Mouse (Mus musculus) C2C12 (cell line): ENCODE measurements at regions not wholly inside any gene's neighbourhood (a gene's known extent, or its start where the extent isn't known, plus 50 kb on each side); places are given as distances from the start of the nearest gene placed in this dataset.
"Not testable (repeated sequence)": the region's sequence is repeated elsewhere in the genome, so short reads cannot be mapped to it uniquely, and the experiment has no call there.

Source experiments
- H3K27me3 ChIP-seq: one replicate; pipeline ENCODE4 v1.6.1; 2011; ENCODE audit not compliant: control insufficient read depth, insufficient read depth, insufficient read length
- H3K36me3 ChIP-seq: one replicate; pipeline ENCODE4 v1.6.1; 2011; ENCODE audit not compliant: control insufficient read depth, insufficient read depth
- H3K4me3 ChIP-seq: one replicate; pipeline ENCODE4 v1.5.1; 2011; ENCODE audit warnings: mild to moderate bottlenecking, control low read depth; ENCODE audit not compliant: poor library complexity, insufficient read depth, severe bottlenecking
- H3K79me2 ChIP-seq: one replicate; pipeline ENCODE4 v1.6.1; 2011; ENCODE audit not compliant: control insufficient read depth, insufficient read depth
- H3K79me3 ChIP-seq: one replicate; pipeline ENCODE4 v1.6.1; 2011; ENCODE audit warnings: low read depth, control low read depth
- H3ac ChIP-seq: one replicate; pipeline ENCODE3; 2011; ENCODE audit warnings: low read depth; ENCODE audit not compliant: control insufficient read depth, insufficient read length
- CEBPB ChIP-seq: IDR thresholded peaks from one replicate; pipeline ENCODE4 v1.6.1; 2011; ENCODE audit warnings: low read depth, mild to moderate bottlenecking, control low read depth, moderate library complexity
- CTCF ChIP-seq: IDR thresholded peaks from one replicate; pipeline ENCODE4 v1.5.1; 2011; ENCODE audit not compliant: control insufficient read depth, insufficient read depth, insufficient read length
- FOSL1 ChIP-seq: IDR thresholded peaks from one replicate; pipeline ENCODE4 v1.8.0; 2011; ENCODE audit warnings: mild to moderate bottlenecking, low read length; ENCODE audit not compliant: poor library complexity, insufficient read depth, severe bottlenecking
- MAX ChIP-seq: IDR thresholded peaks from one replicate; pipeline ENCODE4 v1.6.1; 2011; ENCODE audit warnings: mild to moderate bottlenecking, control low read depth
- MYOD1 ChIP-seq: IDR thresholded peaks from one replicate; pipeline ENCODE4 v1.6.1; 2011; ENCODE audit warnings: low read depth; ENCODE audit not compliant: control insufficient read depth, insufficient read length
- MYOG ChIP-seq: IDR thresholded peaks from one replicate; pipeline ENCODE4 v1.6.1; 2011; ENCODE audit not compliant: control insufficient read depth, insufficient read length; ENCODE audit errors: extremely low read depth
- USF1 ChIP-seq: IDR thresholded peaks from one replicate; pipeline ENCODE4 v1.6.1; 2011; ENCODE audit warnings: low read depth, mild to moderate bottlenecking, control low read depth, moderate library complexity

- Histone ChIP-seq H3K36me3 (no peaks in the 10 kb centered on the region), H3ac (no peak overlapping the region), H3K79me2 (no peaks in the 10 kb centered on the region), H3K27me3 (no peaks in the 10 kb centered on the region), H3K79me3 (no peaks in the 10 kb centered on the region), H3K4me3 (no peak overlapping the region)
- TF ChIP-seq USF1: no peak
- no peak for TF ChIP-seq MAX
- TF ChIP-seq CTCF: no peak
- no peak for TF ChIP-seq FOSL1
These were observed 246.2 kb upstream of the Fundc1 start for GRCm38 (mm10) chrX:17818325-17818724.

- Histone ChIP-seq H3K4me3 (no peak overlapping the region), H3ac (no peak overlapping the region), H3K79me3 (no peaks in the 10 kb centered on the region), H3K27me3 (no peaks in the 10 kb centered on the region), H3K36me3 (no peaks in the 10 kb centered on the region), H3K79me2 (no peaks in the 10 kb centered on the region)
- TF ChIP-seq CEBPB (no peak), CTCF (no peak), FOSL1 (no peak), USF1 (no peak), MYOD1 (no peak), MYOG (no peak), MAX (no peak)
These were observed 245.5 kb upstream of the Fundc1 start for GRCm38 (mm10) chrX:17817651-17818050.

- not testable (repeated sequence) for H3K4me3 ChIP-seq, H3ac ChIP-seq, H3K36me3 ChIP-seq
These were observed 215.9 kb upstream of the Fundc1 start for GRCm38 (mm10) chrX:17788048-17788447.

GRCm38 (mm10) chrX:17775886-17776285, 203.8 kb upstream of the Fundc1 start:
- H3K4me3 ChIP-seq: no peak overlapping the region
- H3ac ChIP-seq: no peak overlapping the region
- H3K79me2 ChIP-seq: no peaks in the 10 kb centered on the region
- no peaks in the 10 kb centered on the region for H3K79me3 ChIP-seq
- TF ChIP-seq USF1 (no peak), FOSL1 (peak; percentile 37), MYOD1 (peak; percentile 68)
- H3K27me3 ChIP-seq: no peaks in the 10 kb centered on the region
- no peaks in the 10 kb centered on the region for H3K36me3 ChIP-seq

More at GRCm38 (mm10) chrX:17788048-17788447, 215.9 kb upstream of the Fundc1 start:
- not testable (repeated sequence) for H3K79me2 ChIP-seq, H3K79me3 ChIP-seq, H3K27me3 ChIP-seq

- Histone ChIP-seq H3K27me3 (no peaks in the 10 kb centered on the region), H3K4me3 (no peak overlapping the region), H3K79me2 (no peaks in the 10 kb centered on the region), H3K79me3 (no peaks in the 10 kb centered on the region), H3K36me3 (no peaks in the 10 kb centered on the region), H3ac (no peak overlapping the region)
- TF ChIP-seq MYOD1 (no peak), USF1 (no peak), FOSL1 (no peak), CEBPB (no peak), MYOG (no peak), CTCF (no peak), MAX (no peak)
These were observed 180.7 kb upstream of the Fundc1 start for GRCm38 (mm10) chrX:17752823-17753222.

GRCm38 (mm10) chrX:17751466-17751865, 179.3 kb upstream of the Fundc1 start:
- H3K36me3 ChIP-seq: no peaks in the 10 kb centered on the region

GRCm38 (mm10) chrX:17730233-17730632, 158.1 kb upstream of the Fundc1 start:
- Histone ChIP-seq H3K79me3 (no peaks in the 10 kb centered on the region), H3K27me3 (no peaks in the 10 kb centered on the region), H3K4me3 (no peak overlapping the region), H3ac (no peak overlapping the region), H3K36me3 (no peaks in the 10 kb centered on the region), H3K79me2 (no peaks in the 10 kb centered on the region)
- TF ChIP-seq CEBPB: no peak
- no peak for TF ChIP-seq USF1
- no peak for TF ChIP-seq FOSL1
- no peak for TF ChIP-seq MYOG
- TF ChIP-seq CTCF: no peak
- no peak for TF ChIP-seq MYOD1

More at GRCm38 (mm10) chrX:17751466-17751865, 179.3 kb upstream of the Fundc1 start:
- Histone ChIP-seq H3K27me3 (no peaks in the 10 kb centered on the region), H3K4me3 (no peak overlapping the region), H3ac (no peak overlapping the region), H3K79me2 (no peaks in the 10 kb centered on the region), H3K79me3 (no peaks in the 10 kb centered on the region)
- TF ChIP-seq FOSL1: no peak
- no peak for TF ChIP-seq MAX
- TF ChIP-seq MYOD1: no peak
- TF ChIP-seq CEBPB: no peak
- TF ChIP-seq CTCF: no peak
- TF ChIP-seq MYOG: no peak
- no peak for TF ChIP-seq USF1
